Mouse (Mus musculus) midbrain, postnatal 0 days (tissue): ENCODE measurements around the gene Nub1. TPM values are rescaled to one million over a fixed set of nuclear protein-coding genes. Genes with fewer than 3 reads are reported as not detected.

Experiments used
- ATAC-seq: fragments of 200-750 bp; cut with Nextera tagmentation; 2 replicates; pipeline ENCODE4 v1.8.0; 2017; ENCODE audit warnings: moderate number of reproducible peaks, mild to moderate bottlenecking, moderate TSS enrichment, moderate library complexity; ENCODE audit not compliant: low FRiP score
- DNase-seq: peaks from one replicate; pipeline ENCODE4 v3.0.0-alpha.2; 2015; ENCODE audit warnings: low spot score
- H3K27ac ChIP-seq: fragments of 300-500 bp; sonication (generic); 2 replicates; pipeline ENCODE4 v1.5.1; 2014; ENCODE audit warnings: low read depth, mild to moderate bottlenecking, low read length, mixed read lengths
- H3K27me3 ChIP-seq: fragments of 300-500 bp; sonication (generic); 2 replicates; pipeline ENCODE4 v1.6.1; 2014; ENCODE audit warnings: low read length, control low read depth, mixed read lengths; ENCODE audit not compliant: insufficient read depth
- H3K36me3 ChIP-seq: fragments of 300-500 bp; sonication (generic); 2 replicates; pipeline ENCODE4 v1.6.1; 2014; ENCODE audit warnings: low read length, control low read depth, mixed read lengths; ENCODE audit not compliant: insufficient read depth
- H3K4me1 ChIP-seq: fragments of 300-500 bp; sonication (generic); 2 replicates; pipeline ENCODE4 v1.6.1; 2014; ENCODE audit warnings: mild to moderate bottlenecking, control low read depth, antibody characterized with exemption, low read length, mixed read lengths; ENCODE audit not compliant: insufficient read depth
- H3K4me2 ChIP-seq: fragments of 300-500 bp; sonication (generic); 2 replicates; pipeline ENCODE4 v1.6.1; 2014; ENCODE audit warnings: low read depth, mild to moderate bottlenecking, low read length, mixed read lengths; ENCODE audit not compliant: poor library complexity, severe bottlenecking
- H3K4me3 ChIP-seq: fragments of 300-500 bp; sonication (generic); 2 replicates; pipeline ENCODE4 v1.5.1; 2014; ENCODE audit warnings: low read depth, mild to moderate bottlenecking, low read length, moderate library complexity
- H3K9ac ChIP-seq: fragments of 300-500 bp; sonication (generic); replicated peaks from 2 replicates; pipeline ENCODE4 v1.6.1; 2014; ENCODE audit warnings: mild to moderate bottlenecking, low read length, moderate library complexity, mixed read lengths; ENCODE audit not compliant: poor library complexity, severe bottlenecking
- H3K9me3 ChIP-seq: fragments of 300-500 bp; sonication (generic); 2 replicates; pipeline ENCODE4 v1.6.1; 2016; ENCODE audit warnings: low read length, control low read depth
- CTCF ChIP-seq: IDR thresholded peaks from 2 replicates; pipeline ENCODE4 v1.5.1; 2016; ENCODE audit warnings: antibody characterized with exemption, mild to moderate bottlenecking
- WGBS: fragments of 180-500 bp; shearing (Covaris S2); extraction: QIAGEN DNeasy Blood & Tissue Kit; methylation state at CpG from one replicate; pipeline ENCODE4 v1.1.7; 2014; 5-methylcytosine and 5-hydroxymethylcytosine counted together
- polyA plus RNA-seq: library from polyadenylated mRNA; unstranded; fragments of >200 nt; fragmentation: Nextera tagmentation; extraction: Ambion mirVana; gene quantifications from 2 replicates; pipeline ENCODE4 v1.2.1, GENCODE M21; 2015
- total RNA-seq: library from RNA; depleted of rRNA; stranded (reverse); fragments of >200 nt; gene quantifications from 2 replicates; pipeline ENCODE4 v1.2.3, GENCODE M21; 2014

The Nub1 gene
- total and polyA plus RNA-seq, 2 experiments from 2014 or later, result 44.9 to 45.1 TPM

GRCm38 (mm10) chr5:24741172-24741885 lies 56.0 kb downstream of the Nub1 start:
- ATAC-seq, result no peak
- WGBS, result 78% methylated on average over 15 of the region's 15 CpGs
- Histone ChIP-seq H3K4me1 (no peaks in the 10 kb centered on the region), H3K27ac (no peak overlapping the region), H3K4me3 (no peak overlapping the region), H3K9me3 (no peaks in the 10 kb centered on the region), H3K36me3 (no peaks in the 10 kb centered on the region), H3K27me3 (no peaks in the 10 kb centered on the region), H3K4me2 (no peak overlapping the region), H3K9ac (no peak overlapping the region)
- TF ChIP-seq CTCF, result no peak
- no peak for DNase-seq

DNA sequence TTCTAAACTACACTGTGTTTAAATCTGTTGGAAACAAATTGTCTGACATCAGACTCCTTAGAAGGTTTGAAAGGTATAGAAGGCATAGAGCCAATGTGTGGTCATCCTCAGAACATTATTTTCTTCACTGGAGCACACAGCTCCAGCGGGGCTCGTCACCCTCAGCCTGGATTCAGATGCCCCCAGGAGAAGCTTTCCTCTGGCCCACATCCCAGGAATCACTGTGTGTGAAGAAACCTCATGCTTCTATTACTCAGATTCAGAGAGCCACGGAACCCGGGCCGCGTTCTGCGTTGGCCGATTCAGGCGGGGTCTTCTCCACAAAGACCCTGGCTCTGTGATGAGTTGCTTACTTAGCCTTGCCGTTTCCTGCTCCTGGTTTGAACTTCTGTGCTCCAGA lies 58.6 kb downstream of the Nub1 start:
- DNase-seq (no peak), ATAC-seq (no peak)
- WGBS, result 89% methylated on average over 10 of the region's 10 CpGs
- no peak overlapping the region for H3K4me3 ChIP-seq
- no peaks in the 10 kb centered on the region for H3K27me3 ChIP-seq
- no peak for TF ChIP-seq CTCF
- H3K4me2 ChIP-seq, result no peak overlapping the region
- H3K36me3 ChIP-seq, result no peaks in the 10 kb centered on the region
- no peak overlapping the region for H3K27ac ChIP-seq
- no peaks in the 10 kb centered on the region for H3K9me3 ChIP-seq
- H3K9ac ChIP-seq, result no peak overlapping the region
- no peaks in the 10 kb centered on the region for H3K4me1 ChIP-seq

- no peak for DNase-seq
Measured at GRCm38 (mm10) chr5:24747533-24747932, 62.2 kb downstream of the Nub1 start.

DNA sequence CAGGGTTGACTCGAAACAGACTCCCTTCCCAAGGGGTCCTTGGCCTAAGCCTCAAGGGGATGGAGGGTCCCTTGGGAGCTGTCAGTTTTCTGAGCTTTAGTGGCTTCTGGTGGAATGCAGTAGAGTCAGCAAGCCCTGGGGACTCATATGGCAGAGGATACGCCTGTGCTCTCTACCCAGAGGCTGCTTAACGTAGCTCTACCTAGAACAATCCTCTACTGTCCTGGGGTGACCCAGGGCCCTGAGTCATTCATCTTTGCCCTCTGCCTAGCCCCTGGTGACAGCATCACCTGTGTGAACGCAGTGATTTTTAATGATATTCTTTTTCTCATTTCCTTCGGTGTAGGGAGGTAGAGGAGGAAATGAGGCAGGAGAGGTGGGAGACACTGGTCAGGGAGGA lies 64.4 kb downstream of the Nub1 start:
- ATAC-seq (peak; percentile 1; the same call in 1 of the 2 replicates), DNase-seq (no peak)
- Histone ChIP-seq H3K9ac (peak overlapping the region; percentile 73), H3K4me2 (peak overlapping the region; percentile 89), H3K36me3 (no peaks in the 10 kb centered on the region), H3K27ac (peak overlapping the region; percentile 79), H3K4me3 (peak overlapping the region; percentile 46), H3K9me3 (no peaks in the 10 kb centered on the region), H3K4me1 (peaks cover 16% of the 10 kb centered on the region), H3K27me3 (no peaks in the 10 kb centered on the region)
- no peak for TF ChIP-seq CTCF
- WGBS, result 56% methylated on average over 5 of the region's 5 CpGs

More at GRCm38 (mm10) chr5:24747533-24747932, 62.2 kb downstream of the Nub1 start:
- Histone ChIP-seq H3K4me3 (no peak overlapping the region), H3K9ac (no peak overlapping the region), H3K27ac (no peak overlapping the region), H3K4me2 (no peak overlapping the region), H3K36me3 (no peaks in the 10 kb centered on the region), H3K27me3 (no peaks in the 10 kb centered on the region), H3K9me3 (no peaks in the 10 kb centered on the region), H3K4me1 (peaks cover 16% of the 10 kb centered on the region)
- ATAC-seq, result no peak
- 23% methylated on average over 6 of the region's 6 CpGs for WGBS
- TF ChIP-seq CTCF, result no peak

DNA sequence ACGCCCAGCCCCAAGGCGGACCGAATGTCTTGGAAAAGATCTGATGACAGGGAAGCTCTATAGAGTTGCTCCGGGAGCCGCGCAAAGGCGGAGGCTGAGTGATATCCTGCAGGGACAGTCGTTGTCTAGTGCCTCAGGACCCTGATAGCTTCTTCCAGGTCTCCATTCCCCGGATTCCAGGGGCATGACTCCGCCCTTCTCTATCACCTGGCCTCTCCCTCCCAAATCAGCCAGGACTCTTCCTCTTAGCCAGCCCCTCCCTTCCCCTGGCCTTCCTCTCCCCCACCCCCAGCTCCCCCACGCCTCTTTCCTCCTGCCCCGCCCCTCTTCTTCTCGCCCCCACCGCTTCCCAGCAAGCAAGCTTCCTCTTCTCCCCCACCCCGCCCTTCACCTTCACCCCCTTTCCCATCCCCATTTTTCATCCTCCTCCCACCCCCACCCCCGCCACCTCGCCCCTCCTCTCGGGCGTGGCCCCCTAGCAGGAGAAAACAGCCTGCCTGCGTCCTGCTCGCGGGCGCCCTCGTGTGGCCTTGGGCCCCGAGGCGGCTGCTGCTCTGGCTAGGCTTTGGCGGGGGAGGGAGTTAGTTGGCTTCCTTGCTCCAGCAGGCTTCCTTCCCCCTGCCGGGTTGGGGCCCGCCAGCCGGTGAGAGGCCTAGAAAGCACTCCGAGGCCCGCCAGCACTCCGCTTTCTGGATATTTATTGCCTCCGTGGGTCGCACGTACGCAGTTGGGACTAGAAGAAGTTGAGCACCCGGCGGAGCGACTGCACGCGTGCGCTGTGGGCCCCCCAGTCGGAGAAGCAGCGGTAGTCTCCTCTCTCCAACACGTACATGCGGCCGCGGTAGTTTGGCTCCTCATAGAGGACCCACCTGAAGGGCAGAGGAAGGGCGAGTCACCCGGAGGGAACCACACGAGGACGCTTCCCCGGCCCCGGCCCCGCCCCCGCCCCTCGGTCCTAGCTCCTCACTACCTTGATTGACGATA lies 65.3 kb downstream of the Nub1 start:
- Histone ChIP-seq H3K36me3 (no peaks in the 10 kb centered on the region), H3K9ac (peak overlapping the region; percentile 73), H3K4me1 (peaks cover 16% of the 10 kb centered on the region), H3K4me2 (peak overlapping the region; percentile 89), H3K4me3 (peak overlapping the region; percentile 46), H3K27ac (peak overlapping the region; percentile 79), H3K9me3 (no peaks in the 10 kb centered on the region), H3K27me3 (no peaks in the 10 kb centered on the region)
- under 1% methylated on average over 56 of the region's 59 CpGs for WGBS
- DNase-seq (peak; percentile 95), ATAC-seq (peak; percentile 87)
- peak; percentile 84 for TF ChIP-seq CTCF
